Mouse (Mus musculus) thymus, postnatal 36 days (tissue): ENCODE data around the gene Qser1.
A peak's percentile ranks its signal among the peaks of the same experiment; 100 is the strongest.

ENCODE experiments used
- DNase-seq, 2 experiments: peaks; one replicate each; pipeline ENCODE4 v3.0.0; 2022; ENCODE audit warnings: mixed read lengths in 2 of 2

Gene Qser1

GRCm38 (mm10) chr2:104816866-104817439, 393 bp upstream of the Qser1 start:
- DNase-seq, result peak; percentile 84 to 86

- peak in 1 of 2 experiments; percentile 40 for DNase-seq
These were observed 794 bp downstream of the Qser1 start for GRCm38 (mm10) chr2:104815561-104816370.

GRCm38 (mm10) chr2:104814181-104814951, 2.2 kb downstream of the Qser1 start:
- DNase-seq, result no peak

GRCm38 (mm10) chr2:104805435-104805834, 11.1 kb downstream of the Qser1 start:
- DNase-seq, result no peak

GRCm38 (mm10) chr2:104774763-104775162, 41.8 kb downstream of the Qser1 start:
- no peak for DNase-seq

GRCm38 (mm10) chr2:104768697-104769096, 47.9 kb downstream of the Qser1 start:
- no peak for DNase-seq

- DNase-seq, result no peak
These were observed 52.5 kb downstream of the Qser1 start for GRCm38 (mm10) chr2:104764018-104764417.

- DNase-seq, result no peak
These were observed 53.3 kb downstream of the Qser1 start for GRCm38 (mm10) chr2:104763134-104763703.

- DNase-seq, result no peak
These were observed 65.9 kb downstream of the Qser1 start for GRCm38 (mm10) chr2:104750611-104751010.

- no peak for DNase-seq
These were observed 67.8 kb downstream of the Qser1 start for GRCm38 (mm10) chr2:104748652-104749183.

GRCm38 (mm10) chr2:104746251-104746650, 70.3 kb downstream of the Qser1 start:
- no peak for DNase-seq

GRCm38 (mm10) chr2:104743971-104744370, 72.6 kb downstream of the Qser1 start:
- DNase-seq, result no peak

- no peak for DNase-seq
These were observed 73.4 kb downstream of the Qser1 start for GRCm38 (mm10) chr2:104743160-104743559.

GRCm38 (mm10) chr2:104742741-104743064, 73.9 kb downstream of the Qser1 start, which contains the start of gene Depdc7:
Depdc7 (minus strand) TSS chr2:104742878.
- DNase-seq, result peak; percentile 87

GRCm38 (mm10) chr2:104741896-104742740, 74.4 kb downstream of the Qser1 start:
- DNase-seq, result no peak

- no peak for DNase-seq
These were observed 75.4 kb downstream of the Qser1 start for GRCm38 (mm10) chr2:104741015-104741758.

GRCm38 (mm10) chr2:104740248-104740949, 76.2 kb downstream of the Qser1 start:
- DNase-seq, result no peak

- no peak for DNase-seq
These were observed 76.9 kb downstream of the Qser1 start for GRCm38 (mm10) chr2:104739691-104740090.

- DNase-seq, result no peak
These were observed 80.3 kb downstream of the Qser1 start for GRCm38 (mm10) chr2:104736241-104736640.

- DNase-seq, result no peak
These were observed 83.9 kb downstream of the Qser1 start for GRCm38 (mm10) chr2:104732562-104733256.
